Mouse (Mus musculus): ENCODE data around the gene A730061H03Rik.

A730061H03Rik gene

GRCm38 (mm10) chr14:55551794-55552193, 8.4 kb downstream of the A730061H03Rik start:
- no peak for DNase-seq (ENCODE audit: low read depth, low spot score)

GRCm38 (mm10) chr14:55551347-55551746, 8.9 kb downstream of the A730061H03Rik start:
- DNase-seq (ENCODE audit: low read depth, low spot score): no peak

GRCm38 (mm10) chr14:55550191-55550590, 10.0 kb downstream of the A730061H03Rik start:
- no peak for DNase-seq (ENCODE audit: low read depth, low spot score)

GRCm38 (mm10) chr14:55544334-55544733, 15.9 kb downstream of the A730061H03Rik start:
- no peak for DNase-seq (ENCODE audit: low read depth, low spot score)

GRCm38 (mm10) chr14:55542268-55542667, 17.9 kb downstream of the A730061H03Rik start:
- no peak for DNase-seq (ENCODE audit: low read depth, low spot score)

- DNase-seq (ENCODE audit: low read depth, low spot score): no peak
Observed at GRCm38 (mm10) chr14:55540787-55541321, 19.4 kb downstream of the A730061H03Rik start.

GRCm38 (mm10) chr14:55540067-55540786, 20.0 kb downstream of the A730061H03Rik start, which contains the start of gene Pck2:
Pck2 (plus strand) TSS chr14:55540266.
- DNase-seq (ENCODE audit: low read depth, low spot score): no peak

- no peak for DNase-seq (ENCODE audit: low read depth, low spot score)
Observed at GRCm38 (mm10) chr14:55536116-55536745, 24.0 kb downstream of the A730061H03Rik start.

- no peak for DNase-seq (ENCODE audit: low read depth, low spot score)
Observed at GRCm38 (mm10) chr14:55527940-55528339, 32.3 kb downstream of the A730061H03Rik start.

GRCm38 (mm10) chr14:55526674-55527073, 33.5 kb downstream of the A730061H03Rik start:
- DNase-seq (ENCODE audit: low read depth, low spot score): no peak

- DNase-seq (ENCODE audit: low read depth, low spot score): peak; percentile 86
Observed at GRCm38 (mm10) chr14:55524785-55525184, 35.4 kb downstream of the A730061H03Rik start, which contains the start of gene Nrl. Nrl (minus strand) TSS chr14:55524981.

GRCm38 (mm10) chr14:55524062-55524461, 36.1 kb downstream of the A730061H03Rik start:
- peak; percentile 71 for DNase-seq (ENCODE audit: low read depth, low spot score)

GRCm38 (mm10) chr14:55520451-55521361, 39.5 kb downstream of the A730061H03Rik start:
- peak; percentile 88 for DNase-seq (ENCODE audit: low read depth, low spot score)

GRCm38 (mm10) chr14:55519604-55520003, 40.6 kb downstream of the A730061H03Rik start:
- DNase-seq (ENCODE audit: low read depth, low spot score): no peak

- DNase-seq (ENCODE audit: low read depth, low spot score): no peak
Observed at GRCm38 (mm10) chr14:55518897-55519296, 41.3 kb downstream of the A730061H03Rik start.

GRCm38 (mm10) chr14:55515846-55516245, 44.4 kb downstream of the A730061H03Rik start:
- DNase-seq (ENCODE audit: low read depth, low spot score): no peak

GRCm38 (mm10) chr14:55513927-55514326, 46.3 kb downstream of the A730061H03Rik start:
- DNase-seq (ENCODE audit: low read depth, low spot score): no peak

- no peak for DNase-seq (ENCODE audit: low read depth, low spot score)
Observed at GRCm38 (mm10) chr14:55511037-55511436, 49.2 kb downstream of the A730061H03Rik start.

- DNase-seq (ENCODE audit: low read depth, low spot score): no peak
Observed at GRCm38 (mm10) chr14:55510125-55510731, 50.0 kb downstream of the A730061H03Rik start, which contains the start of gene Cpne6. Cpne6 (plus strand) TSS chr14:55510445.

Measured in retina, adult 2 months (tissue).